Mouse (Mus musculus) megakaryocyte, embryonic 14.5 days (primary cell): Measurements from ENCODE around the gene Cnfn.

ENCODE experiments used
- FLI1 ChIP-seq: IDR thresholded peaks from 2 replicates; pipeline ENCODE4 v1.6.1; 2012; ENCODE audit warnings: low read length, inconsistent platforms, mixed read lengths
- GATA1 ChIP-seq: IDR thresholded peaks from 3 replicates; pipeline ENCODE4 v1.6.1; 2012; ENCODE audit warnings: mixed read lengths, low read length, inconsistent platforms, borderline replicate concordance

- TF ChIP-seq GATA1 = no peak
- TF ChIP-seq FLI1 = no peak
Observed at GRCm38 (mm10) chr7:25385850-25386555, 16.5 kb upstream of the Cnfn start.
